ENCODE assay signal across 8 mouse cellular contexts in the genomic region with DNA sequence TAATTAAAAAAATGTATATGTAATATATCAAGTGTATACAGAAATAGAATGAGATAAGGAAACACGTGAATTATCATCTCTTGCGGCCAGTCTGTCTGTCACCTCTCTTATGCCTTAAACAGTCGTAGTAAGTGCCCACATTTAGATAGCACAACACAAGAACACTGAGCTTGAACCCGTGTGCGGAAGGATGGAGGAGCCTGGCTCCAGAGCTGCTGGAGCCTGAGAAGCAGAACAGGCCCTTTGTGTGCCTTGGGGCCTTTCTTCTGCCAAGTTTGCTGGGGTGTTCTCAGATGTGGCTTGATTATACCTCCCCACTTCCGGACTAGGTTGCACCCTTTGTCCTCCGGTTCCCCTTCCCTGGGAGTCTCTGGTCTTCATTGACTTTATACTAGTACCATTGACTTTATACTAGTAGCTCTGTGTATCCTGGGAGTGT. TPM values are rescaled to one million over a fixed set of nuclear protein-coding genes. Genes with fewer than 3 reads are reported as not detected.
DNase-seq lines count a peak whose midpoint lies in the region; ATAC-seq and TF ChIP-seq lines count a peak whose summit lies in the region.

No protein-coding gene starts in this region.

- peaks cover 29% of the 10 kb centered on the region for H3K4me1 ChIP-seq in kidney, embryonic 15.5 days
- H3K4me1 ChIP-seq in cerebellum, adult 2 months (ENCODE audit: control insufficient read depth, insufficient read depth, low read length), result peaks cover 7% of the 10 kb centered on the region; the same call in 1 of the 2 replicates
- H3K4me1 ChIP-seq in kidney, postnatal 0 days (replicated peaks; ENCODE audit: insufficient read depth, low read length), result peaks cover 9% of the 10 kb centered on the region; the same call in 1 of the 2 replicates

- TF ChIP-seq POLR2A in cerebellum, adult 2 months (IDR thresholded peaks at IDR 0.05; ENCODE audit: borderline replicate concordance, insufficient read depth, low read length), result no peak

- ATAC-seq in kidney, embryonic 15.5 days (replicated peaks; ENCODE audit: low FRiP score), result 0 out of 2 replicates have a peak, but pooled peaks have one; percentile 20
- no peak for ATAC-seq in kidney, postnatal 0 days (replicated peaks; ENCODE audit: low FRiP score, low read depth)
- peak; percentile 85 for ATAC-seq in megakaryocyte, adult 5-6 weeks (ENCODE audit: poor library complexity, severe bottlenecking)

- no peaks in the 10 kb centered on the region for H3K27me3 ChIP-seq in kidney, embryonic 15.5 days
- no peaks in the 10 kb centered on the region for H3K27me3 ChIP-seq in cerebellum, adult 2 months (ENCODE audit: control insufficient read depth, insufficient read depth, low read length)
- no peaks in the 10 kb centered on the region for H3K27me3 ChIP-seq in kidney, postnatal 0 days (ENCODE audit: insufficient read depth, low read length)

- H3K27ac ChIP-seq in kidney, embryonic 15.5 days, result peak overlapping the region; percentile 87
- H3K27ac ChIP-seq in cerebellum, adult 2 months (ENCODE audit: insufficient read depth, low read length), result peak overlapping the region; percentile 99
- peak overlapping the region; percentile 86 for H3K27ac ChIP-seq in kidney, postnatal 0 days

- TF ChIP-seq CTCF in cerebellum, adult 2 months (IDR thresholded peaks at IDR 0.05; ENCODE audit: borderline replicate concordance, insufficient read depth, low read depth, low read length), result no peak
- no peak for TF ChIP-seq CTCF in kidney, postnatal 0 days (IDR thresholded peaks at IDR 0.05; ENCODE audit: low read depth)

- peaks cover 11% of the 10 kb centered on the region for H3K36me3 ChIP-seq in kidney, embryonic 15.5 days
- no peaks in the 10 kb centered on the region for H3K36me3 ChIP-seq in kidney, postnatal 0 days (ENCODE audit: insufficient read depth, low read length)

- no peak overlapping the region for H3K4me3 ChIP-seq in kidney, embryonic 15.5 days (replicated peaks)
- H3K4me3 ChIP-seq in cerebellum, adult 2 months (replicated peaks; ENCODE audit: insufficient read depth, low read depth, low read length), result peak overlapping the region; percentile 31
- no peak overlapping the region for H3K4me3 ChIP-seq in kidney, postnatal 0 days (replicated peaks; ENCODE audit: low read depth, low read length)

- no peaks in the 10 kb centered on the region for H3K9me3 ChIP-seq in kidney, embryonic 15.5 days (replicated peaks)
- H3K9me3 ChIP-seq in kidney, postnatal 0 days (replicated peaks; ENCODE audit: low read length), result no peaks in the 10 kb centered on the region

- 0 out of 2 replicates have a peak overlapping the region, but pooled peaks have one; percentile 17 for H3K4me2 ChIP-seq in kidney, embryonic 15.5 days
- peak overlapping the region; percentile 27; the same call in 1 of the 2 replicates for H3K4me2 ChIP-seq in kidney, postnatal 0 days (ENCODE audit: low read length)

- intact Hi-C loops in left cerebral cortex, postnatal 36 days (cut with DNase I), result no loop called here

- 62% methylated on average over 7 of the region's 7 CpGs for WGBS in kidney, embryonic 15.5 days
- WGBS in cerebellum, adult 2 months, result 41% methylated on average over 7 of the region's 7 CpGs
- 49% methylated on average over 7 of the region's 7 CpGs for WGBS in kidney, postnatal 0 days

- no peak overlapping the region for H3K9ac ChIP-seq in kidney, embryonic 15.5 days
- 0 out of 2 replicates have a peak overlapping the region, but pooled peaks have one; percentile 18 for H3K9ac ChIP-seq in kidney, postnatal 0 days (ENCODE audit: low read depth, low read length)

- DNase-seq in kidney, adult 8-10 months, result no peak
- DNase-seq in cerebellum, adult 2 months, result peak; percentile 50 to 54
- peak; percentile 42 to 70 for DNase-seq in heart, adult 9 months (ENCODE audit: low spot score in 2 of 2)
- no peak for DNase-seq in kidney, postnatal 0 days (ENCODE audit: low spot score)
- peak; percentile 42 to 77 for DNase-seq in thymus, adult 18-20 months
- no peak for DNase-seq in left cerebral cortex, postnatal 36 days (ENCODE audit: low spot score in 2 of 2)

RNA-seq across cellular contexts. Expression of a gene that starts 25.8 kb away (rescaled TPM):
- polyA plus RNA-seq in kidney, embryonic 15.5 days (2015; fragmentation: Nextera tagmentation; extraction: Ambion mirVana), result 43.1 and 44.2 TPM in 2 replicates
- polyA plus RNA-seq in cerebellum, adult 2 months (2012; rRNA removed), result 70.5 and 83.0 TPM in 2 replicates
- polyA plus RNA-seq in kidney, postnatal 0 days (2015; fragmentation: Nextera tagmentation; extraction: Ambion mirVana), result 17.9 and 20.2 TPM in 2 replicates
- 101 and 129 TPM in 2 replicates for total RNA-seq in megakaryocyte, adult 5-6 weeks (2015)
- total RNA-seq in megakaryocyte, adult 5-6 weeks (2017), result 80.1 and 84.8 TPM in 2 replicates
- 100 to 1,000 TPM; 102 to 125 TPM for total RNA-seq in left cerebral cortex, postnatal 36 days (2021)

Comparison
In these comparisons a context has a peak if more than half of its experiments do, and no peak if none do; other contexts are left out.
1. DNase-seq: peak in cerebellum, adult 2 months (2 of 2), heart, adult 9 months (2 of 2) and thymus, adult 18-20 months (2 of 2); none in kidney, adult 8-10 months (0 of 2), kidney, postnatal 0 days (single experiment) and left cerebral cortex, postnatal 36 days (0 of 2).
2. Peak in every context shown above with its lines, with median percentiles within 50 percentile points of each other: H3K27ac ChIP-seq.